Mouse (Mus musculus): Measurements from ENCODE around the gene Sltm. TPM values are rescaled to one million over a fixed set of nuclear protein-coding genes. Genes with fewer than 3 reads are reported as not detected.

Sltm gene
- 4.8 and 5.3 TPM in 2 replicates for polyA plus RNA-seq (2012; rRNA removed)

DNA sequence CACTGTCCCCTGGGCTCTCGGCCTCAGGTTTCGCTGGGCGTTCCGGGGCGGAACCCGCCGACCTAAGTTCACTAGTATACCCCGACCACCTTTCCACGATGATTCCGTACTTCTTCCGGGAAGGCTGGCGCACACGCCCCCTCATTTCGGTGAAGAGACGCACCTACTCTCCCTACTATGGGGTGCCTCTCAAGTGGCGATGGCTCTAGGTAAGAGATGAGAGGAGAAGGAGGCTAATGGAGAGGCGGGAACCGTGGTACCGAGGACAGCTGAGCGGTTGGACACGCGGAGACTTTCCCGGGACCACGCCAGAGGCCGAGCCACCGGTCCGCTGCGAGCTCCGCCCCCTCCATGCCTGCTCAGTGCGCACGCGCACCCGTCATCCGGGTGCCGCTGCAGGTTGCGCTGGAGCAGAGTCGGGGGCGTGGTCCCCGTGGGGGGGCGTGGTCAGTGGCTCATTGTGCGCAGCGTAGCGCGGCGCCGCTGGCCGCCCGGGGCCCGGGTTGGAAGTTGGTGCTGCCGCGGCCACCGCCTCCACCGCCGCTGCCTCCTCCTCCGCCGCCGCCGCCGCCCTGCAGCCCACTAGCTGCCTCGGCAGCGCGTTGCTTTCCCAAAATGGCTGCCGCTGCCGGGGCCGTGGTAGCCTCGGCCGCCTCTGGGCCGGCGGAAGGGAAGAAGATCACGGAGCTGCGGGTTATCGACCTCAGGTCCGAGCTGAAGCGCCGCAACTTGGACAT is at the start of gene Sltm:
TSS of gene Sltm (plus strand) at position 450 of the 737 bp plus-strand sequence.

DNA sequence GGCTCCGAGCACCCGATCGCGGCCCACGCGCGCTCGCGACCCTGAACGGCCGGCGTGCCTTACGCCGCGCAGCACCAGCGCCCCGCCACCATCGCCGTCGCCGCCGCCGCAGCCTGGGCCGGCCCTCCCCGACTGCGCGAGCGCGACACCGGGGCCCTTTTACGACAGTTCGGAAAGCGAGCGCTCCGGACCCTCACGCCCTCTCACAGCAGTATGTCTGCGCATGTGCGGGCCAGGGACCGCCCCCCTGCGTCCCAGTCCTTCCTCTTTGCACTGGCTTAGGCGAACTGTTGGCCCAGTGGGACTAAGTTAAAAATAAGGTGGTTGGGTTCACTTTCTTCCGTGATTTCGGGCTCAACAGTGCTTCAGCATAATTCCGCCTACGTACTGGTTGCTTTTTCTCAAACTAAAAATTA is 38.9 kb upstream of the Sltm start, which contains the start of gene Rnf111:
TSS of gene Rnf111 (minus strand) at position 100 of the 416 bp plus-strand sequence.

Other genes starting within 250 kb of the Sltm start
- 9.9 and 13.9 TPM in 2 replicates for gene Ccnb2, start 121.2 kb upstream of the Sltm start, polyA plus RNA-seq (2012; rRNA removed)
- gene Rnf111, start 39.0 kb upstream of the Sltm start, polyA plus RNA-seq (2012; rRNA removed), result 31.1 and 36.3 TPM in 2 replicates
- 0.62 and 1.1 TPM in 2 replicates for gene Gm10642, start 113.5 kb downstream of the Sltm start, polyA plus RNA-seq (2012; rRNA removed)
- gene Mindy2, start 114.4 kb downstream of the Sltm start, polyA plus RNA-seq (2012; rRNA removed), result 10.8 and 17.8 TPM in 2 replicates
- gene Adam10, start 136.2 kb downstream of the Sltm start, polyA plus RNA-seq (2012; rRNA removed), result 35.8 and 38.3 TPM in 2 replicates

Measured in colon, adult 2 months (tissue).